Mouse (Mus musculus) ES-E14 (cell line): ENCODE measurements around the gene Cd24a. TPM values are rescaled to one million over a fixed set of nuclear protein-coding genes. Genes with fewer than 3 reads are reported as not detected.
A peak's percentile ranks its signal among the peaks of the same experiment; 100 is the strongest.

Experiments
- DNase-seq: peaks from one replicate; pipeline ENCODE4 v3.0.0-alpha.2; 2013; ENCODE audit warnings: low read depth, low spot score
- H3K27ac ChIP-seq: 2 replicates; pipeline ENCODE4 v1.5.1; 2012; ENCODE audit warnings: low read depth, mild to moderate bottlenecking, low read length, moderate library complexity, mixed read lengths; ENCODE audit not compliant: poor library complexity, insufficient read depth, severe bottlenecking
- H3K36me3 ChIP-seq: 2 replicates; pipeline ENCODE4 v1.6.1; 2012; ENCODE audit warnings: mild to moderate bottlenecking, low read length, moderate library complexity, mixed read lengths; ENCODE audit not compliant: control insufficient read depth, poor library complexity, insufficient read depth, severe bottlenecking
- H3K4me1 ChIP-seq, 2 experiments: fragments of 150-350 bp in 1 of 2; sonication (generic) in 1 of 2; 2 replicates each; pipeline ENCODE4 v1.6.1; 2012; ENCODE audit warnings: low read length in 2 of 2, mild to moderate bottlenecking in 1 of 2, mixed read lengths in 1 of 2; ENCODE audit not compliant: control insufficient read depth in 2 of 2, insufficient read depth in 2 of 2, poor library complexity in 1 of 2
- H3K4me3 ChIP-seq, 2 experiments: fragments of 150-350 bp in 1 of 2; sonication (generic) in 1 of 2; 2 replicates each; pipeline ENCODE4 v1.5.1; 2012; ENCODE audit warnings: low read length in 2 of 2, low read depth in 1 of 2, mild to moderate bottlenecking in 1 of 2, mixed read lengths in 1 of 2; ENCODE audit not compliant: insufficient read depth in 1 of 2, poor library complexity in 1 of 2, severe bottlenecking in 1 of 2
- H3K9ac ChIP-seq: 2 replicates; pipeline ENCODE4 v1.6.1; 2012; ENCODE audit warnings: low read depth, mild to moderate bottlenecking, low read length, mixed read lengths; ENCODE audit not compliant: poor library complexity, insufficient read depth, severe bottlenecking
- H3K9me3 ChIP-seq: fragments of 150-350 bp; sonication (generic); 2 replicates; pipeline ENCODE4 v1.6.1; 2012; ENCODE audit warnings: low read depth, mild to moderate bottlenecking, low read length; ENCODE audit not compliant: control insufficient read depth, insufficient read depth
- CHD2 ChIP-seq: IDR thresholded peaks from 2 replicates; pipeline ENCODE4 v1.6.1; 2014; ENCODE audit warnings: mild to moderate bottlenecking, low read depth, low read length, inconsistent platforms
- HCFC1 ChIP-seq: IDR thresholded peaks from 2 replicates; pipeline ENCODE4 v1.6.1; 2012; ENCODE audit warnings: low read length, inconsistent platforms, borderline replicate concordance; ENCODE audit not compliant: insufficient read depth
- MAFK ChIP-seq: IDR thresholded peaks from 2 replicates; pipeline ENCODE4 v1.6.1; 2014; ENCODE audit warnings: mild to moderate bottlenecking, low read depth, low read length, inconsistent platforms; ENCODE audit not compliant: insufficient read depth
- ZC3H11A ChIP-seq: IDR thresholded peaks from 2 replicates; pipeline ENCODE4 v1.6.1; 2012; ENCODE audit warnings: low read depth, mild to moderate bottlenecking, inconsistent platforms, low read length, borderline replicate concordance
- ZNF384 ChIP-seq: IDR thresholded peaks from 2 replicates; pipeline ENCODE4 v1.6.1; 2012; ENCODE audit warnings: low read depth, low read length, inconsistent platforms
- in situ Hi-C, 2 experiments: fragments of 600-800 bp; cut with MboI; formaldehyde crosslinking; loops; one replicate each; pipeline ENCODE4 v1.15.1; 2025; ENCODE audit warnings: low sequenced_read_pairs in 2 of 2, inconsistent platforms in 1 of 2; ENCODE audit not compliant: unreplicated experiment in 2 of 2
- total RNA-seq: library from RNA; depleted of rRNA; stranded (reverse); fragments of 300-350 nt; gene quantifications from 2 replicates; pipeline ENCODE4 v1.2.3, GENCODE M21; 2012

The Cd24a gene
- total RNA-seq, 1 experiment = 84.4 TPM

DNA sequence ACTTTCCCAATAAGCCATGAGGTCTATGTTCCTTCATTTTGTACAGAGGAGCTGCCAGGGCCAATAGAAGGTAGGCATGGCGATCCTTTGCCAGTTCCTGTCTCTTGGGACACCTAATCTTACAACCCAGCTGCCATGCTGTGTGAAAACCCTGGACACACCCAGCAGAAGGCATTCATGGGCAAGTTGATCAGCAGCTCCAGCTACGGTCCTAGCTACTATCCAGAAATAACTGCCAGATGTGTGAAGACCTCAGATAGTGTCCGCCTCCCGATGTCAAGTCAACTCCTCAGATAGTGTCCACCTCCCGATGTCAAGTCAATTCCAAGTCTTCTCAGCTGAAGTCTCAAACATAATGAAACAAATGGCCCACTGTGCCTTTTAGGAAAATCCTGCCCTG lies 31.4 kb downstream of the Cd24a start:
- in situ Hi-C loops = no loop called here
- TF ChIP-seq HCFC1 = no peak
- no peak for TF ChIP-seq ZC3H11A
- TF ChIP-seq ZNF384 = no peak
- no peak for TF ChIP-seq CHD2
- TF ChIP-seq MAFK = no peak
- DNase-seq = no peak
- no peak overlapping the region for H3K27ac ChIP-seq
- H3K4me1 ChIP-seq = no peaks in the 10 kb centered on the region
- no peaks in the 10 kb centered on the region for H3K9me3 ChIP-seq
- H3K9ac ChIP-seq = no peak overlapping the region
- no peak overlapping the region for H3K4me3 ChIP-seq
- H3K36me3 ChIP-seq = no peaks in the 10 kb centered on the region

DNA sequence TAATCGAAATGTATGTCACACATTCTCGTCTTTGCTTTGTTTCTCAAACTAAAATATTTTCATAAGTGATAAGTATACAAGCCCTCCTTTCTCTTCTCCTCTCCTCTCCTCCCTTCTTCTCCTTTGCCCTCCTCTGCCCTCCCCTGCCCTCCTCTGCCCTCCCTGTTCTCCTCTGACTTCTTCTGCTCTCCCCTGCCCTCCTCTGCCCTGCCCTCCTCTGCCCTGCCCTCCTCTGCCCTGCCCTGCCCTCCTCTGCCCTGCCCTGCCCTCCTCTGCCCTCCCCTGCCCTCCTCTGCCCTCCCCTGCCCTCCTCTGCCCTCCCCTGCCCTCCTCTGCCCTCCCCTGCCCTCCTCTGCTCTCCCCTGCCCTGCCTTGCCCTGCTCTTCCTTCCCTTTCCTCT lies 31.9 kb downstream of the Cd24a start:
- no peaks in the 10 kb centered on the region for H3K36me3 ChIP-seq
- no peak for TF ChIP-seq HCFC1
- no peak for TF ChIP-seq CHD2
- no peak for TF ChIP-seq MAFK
- no peak for TF ChIP-seq ZNF384
- TF ChIP-seq ZC3H11A = no peak
- H3K4me3 ChIP-seq = no peak overlapping the region
- in situ Hi-C loops = no loop called here
- no peak overlapping the region for H3K9ac ChIP-seq
- H3K9me3 ChIP-seq = no peaks in the 10 kb centered on the region
- no peaks in the 10 kb centered on the region for H3K4me1 ChIP-seq
- DNase-seq = no peak
- H3K27ac ChIP-seq = no peak overlapping the region

DNA sequence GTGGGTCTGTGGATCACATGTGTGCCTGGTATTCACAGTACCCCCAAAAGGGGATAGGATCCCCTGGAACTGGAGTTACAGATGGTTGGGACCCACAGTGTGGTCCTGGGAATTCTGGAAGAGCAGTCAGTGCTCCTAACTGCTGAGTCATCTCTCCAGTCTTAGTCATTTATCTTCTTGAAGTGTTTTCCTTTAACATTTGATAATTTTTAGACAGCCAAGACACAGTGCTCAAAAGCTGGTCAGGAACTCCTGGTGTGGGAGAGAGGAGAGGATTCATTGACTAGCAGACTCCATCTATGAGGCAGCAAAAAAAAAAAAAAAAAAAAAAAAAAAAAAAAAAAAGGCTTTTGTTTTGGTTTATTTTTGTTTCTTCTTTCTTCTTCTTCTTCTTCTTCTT lies 33.0 kb downstream of the Cd24a start:
- Histone ChIP-seq H3K4me3 (no peak overlapping the region), H3K9ac (no peak overlapping the region), H3K4me1 (no peaks in the 10 kb centered on the region), H3K36me3 (no peaks in the 10 kb centered on the region), H3K27ac (no peak overlapping the region), H3K9me3 (no peaks in the 10 kb centered on the region)
- no peak for TF ChIP-seq CHD2
- TF ChIP-seq MAFK = peak; percentile 46; the same call in 1 of the 2 replicates
- DNase-seq = no peak
- in situ Hi-C loops = no loop called here

DNA sequence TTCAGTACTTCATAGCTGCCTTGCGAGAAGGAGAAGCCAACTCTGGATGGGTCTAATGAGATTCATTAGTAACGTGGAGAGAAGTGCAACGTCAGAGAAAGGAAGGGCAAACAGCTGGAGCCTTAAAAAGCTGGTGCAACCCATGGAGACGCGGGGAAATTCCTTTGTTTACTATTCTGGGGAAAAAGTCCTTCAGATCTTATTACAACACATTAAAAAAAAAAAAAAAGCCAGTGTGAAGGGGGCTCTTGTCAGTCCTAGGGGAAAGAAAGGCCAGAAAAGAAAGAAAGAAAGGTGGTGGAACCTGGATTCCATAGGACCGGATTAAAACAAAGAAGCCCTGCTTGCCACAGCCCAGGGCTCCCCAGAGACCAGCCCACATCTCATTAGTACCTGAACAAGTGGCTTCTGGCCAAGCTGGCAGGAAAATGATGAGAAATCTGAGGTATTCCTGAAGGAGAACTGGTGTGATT lies 41.0 kb downstream of the Cd24a start:
- no peak overlapping the region for H3K9ac ChIP-seq
- DNase-seq = no peak
- in situ Hi-C loops = no loop called here
- H3K4me3 ChIP-seq = no peak overlapping the region
- no peaks in the 10 kb centered on the region for H3K9me3 ChIP-seq
- no peaks in the 10 kb centered on the region for H3K4me1 ChIP-seq
- no peaks in the 10 kb centered on the region for H3K36me3 ChIP-seq
- H3K27ac ChIP-seq = no peak overlapping the region
- no peak for TF ChIP-seq MAFK
- TF ChIP-seq ZNF384 = peak; percentile 50; the same call in 1 of the 2 replicates

DNA sequence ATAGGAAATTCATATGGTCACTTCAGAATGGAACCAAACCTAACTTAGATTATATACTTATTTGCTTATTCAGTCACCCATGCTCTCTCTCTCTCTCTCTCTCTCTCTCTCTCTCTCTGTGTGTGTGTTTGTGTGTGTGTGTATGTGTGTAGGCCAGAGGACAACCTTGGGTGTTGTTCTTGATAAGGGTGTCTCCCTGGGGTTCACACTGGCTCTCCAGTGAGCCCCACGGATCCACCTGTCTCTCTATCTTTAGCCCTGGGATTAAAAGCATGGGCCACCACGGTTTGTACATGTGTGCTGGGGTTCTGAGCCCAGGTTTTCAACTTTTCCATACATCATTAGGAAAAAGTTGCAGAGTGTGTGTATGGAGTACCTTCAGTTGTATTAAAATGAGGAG lies 41.9 kb downstream of the Cd24a start:
- no peak overlapping the region for H3K4me3 ChIP-seq
- H3K9ac ChIP-seq = no peak overlapping the region
- no peak for TF ChIP-seq ZNF384
- no peak for TF ChIP-seq ZC3H11A
- no peak for TF ChIP-seq HCFC1
- TF ChIP-seq CHD2 = no peak
- TF ChIP-seq MAFK = no peak
- H3K27ac ChIP-seq = no peak overlapping the region
- no peak for DNase-seq
- H3K36me3 ChIP-seq = no peaks in the 10 kb centered on the region
- in situ Hi-C loops = no loop called here
- H3K4me1 ChIP-seq = no peaks in the 10 kb centered on the region
- H3K9me3 ChIP-seq = no peaks in the 10 kb centered on the region
